Mouse (Mus musculus) liver, adult (tissue): ENCODE data around the gene Nsg2.

Experiments
- GATA4 ChIP-seq: IDR thresholded peaks from 2 replicates; pipeline ENCODE4 v1.6.1; 2014; ENCODE audit warnings: mild to moderate bottlenecking, low read length; ENCODE audit not compliant: insufficient replicate concordance

Gene Nsg2

GRCm38 (mm10) chr11:32105750-32106646 lies 105.7 kb downstream of the Nsg2 start:
- TF ChIP-seq GATA4: no peak

GRCm38 (mm10) chr11:32106647-32106985 lies 106.4 kb downstream of the Nsg2 start:
- TF ChIP-seq GATA4: no peak

DNA sequence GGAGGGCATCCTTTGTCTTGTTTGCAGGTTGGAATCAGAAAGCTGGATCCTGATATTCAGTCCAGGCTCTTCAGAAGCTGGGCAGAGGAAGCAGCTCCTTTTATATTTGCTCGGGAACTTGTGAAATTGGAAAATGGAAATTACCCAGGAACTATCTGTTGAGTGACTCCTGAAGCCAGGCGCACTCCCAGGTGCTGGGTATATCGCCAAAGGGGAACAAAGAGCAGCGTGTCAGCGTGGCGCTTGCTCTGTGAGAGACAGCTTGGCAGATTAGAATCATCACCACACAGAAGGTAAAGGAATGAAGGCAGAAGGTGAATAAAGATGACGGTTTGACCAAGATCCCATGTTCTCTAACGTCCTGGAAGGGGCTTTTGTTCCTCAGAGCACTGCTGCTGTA lies 108.2 kb downstream of the Nsg2 start:
- TF ChIP-seq GATA4: no peak
